Mouse (Mus musculus) spleen, adult 12 weeks (tissue): ENCODE data around the gene Dimt1.
A peak's percentile ranks its signal among the peaks of the same experiment; 100 is the strongest.
"Not testable (repeated sequence)": the region's sequence is repeated elsewhere in the genome, so short reads cannot be mapped to it uniquely, and the experiment has no call there.

Experiments
- DNase-seq: peaks from one replicate; pipeline ENCODE4 v3.0.0; 2022; ENCODE audit warnings: low spot score

The Dimt1 gene

DNA sequence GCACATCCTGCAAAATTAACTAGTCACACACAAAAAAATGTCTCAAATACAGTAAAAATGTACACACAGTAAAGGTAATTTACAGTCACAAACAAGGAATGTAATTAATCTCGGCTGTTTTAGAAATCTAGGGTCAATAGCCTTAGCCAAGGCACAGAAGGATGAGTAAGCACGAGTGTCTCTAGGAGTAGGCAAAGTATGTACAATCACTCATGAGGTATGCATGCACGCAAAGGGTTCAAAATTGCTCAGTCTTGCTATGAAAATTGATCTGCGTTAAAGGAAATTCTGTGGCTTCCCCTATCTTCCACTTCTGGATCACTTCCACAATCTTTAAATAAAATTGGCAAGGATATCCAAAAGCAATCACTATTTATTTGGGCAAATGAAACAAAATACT is 14.6 kb downstream of the Dimt1 start:
- DNase-seq = no peak

DNA sequence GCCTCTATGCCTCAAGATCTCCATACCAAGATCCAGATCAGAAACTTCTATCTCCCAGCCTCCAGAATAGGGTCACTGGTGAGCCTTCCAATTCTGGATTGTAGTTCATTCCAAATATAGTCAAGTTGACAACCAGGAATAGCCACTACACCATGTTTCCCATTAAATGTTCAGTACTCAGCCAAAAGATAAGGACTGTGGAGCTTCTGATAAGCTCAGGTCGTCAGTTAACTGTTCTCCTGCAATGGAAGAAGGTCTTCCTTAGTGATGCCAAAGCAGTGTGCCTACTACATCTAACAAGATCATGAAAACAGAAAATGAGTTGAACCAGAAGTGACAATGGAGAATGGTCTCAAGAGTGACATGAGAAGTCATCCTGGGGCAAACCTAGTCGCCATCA is 50.0 kb downstream of the Dimt1 start:
- DNase-seq = no peak

DNA sequence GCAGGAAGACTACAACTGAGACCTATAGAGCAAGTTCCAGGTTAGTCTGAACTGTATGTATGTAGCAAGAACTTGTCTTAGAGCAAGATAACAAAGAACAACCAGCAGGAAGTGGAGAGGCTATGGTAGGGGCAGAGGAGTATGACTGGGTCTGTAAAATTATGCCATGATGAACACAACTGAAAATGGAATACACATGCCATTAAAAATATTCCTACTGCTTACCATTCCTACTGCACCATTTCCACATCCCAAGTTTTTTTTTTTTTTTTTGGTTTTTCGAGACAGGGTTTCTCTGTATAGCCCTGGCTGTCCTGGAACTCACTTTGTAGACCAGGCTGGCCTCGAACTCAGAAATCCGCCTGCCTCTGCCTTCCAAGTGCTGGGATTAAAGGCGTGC is 50.6 kb downstream of the Dimt1 start:
- DNase-seq = not testable (repeated sequence)

DNA sequence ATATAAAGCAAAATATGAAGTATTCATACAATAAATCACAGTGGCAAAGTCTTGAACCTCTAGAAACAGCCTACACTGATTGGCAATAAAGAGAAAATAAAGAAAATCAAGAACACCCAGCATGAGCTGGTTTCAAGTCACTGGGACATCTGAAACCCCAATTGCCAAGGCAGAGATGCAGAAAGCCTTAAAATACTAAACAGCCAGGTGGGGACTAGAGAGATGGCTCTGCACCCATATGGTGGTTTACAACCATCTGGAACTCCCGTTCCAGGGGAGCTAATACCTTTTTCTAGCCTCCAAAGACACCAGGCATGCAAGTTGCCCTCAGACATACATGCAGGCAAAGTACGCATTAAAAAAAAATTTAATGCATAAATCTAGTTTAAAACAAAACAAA is 51.1 kb downstream of the Dimt1 start:
- DNase-seq = no peak

- peak; percentile 34 for DNase-seq
Measured at GRCm38 (mm10) chr13:106998671-106999070, 51.7 kb downstream of the Dimt1 start.

- no peak for DNase-seq
Measured at GRCm38 (mm10) chr13:107003211-107003610, 56.3 kb downstream of the Dimt1 start.

- no peak for DNase-seq
Measured at GRCm38 (mm10) chr13:107008174-107008573, 61.2 kb downstream of the Dimt1 start.
